Mouse (Mus musculus): ENCODE measurements around the gene Cacng3.

DNA sequence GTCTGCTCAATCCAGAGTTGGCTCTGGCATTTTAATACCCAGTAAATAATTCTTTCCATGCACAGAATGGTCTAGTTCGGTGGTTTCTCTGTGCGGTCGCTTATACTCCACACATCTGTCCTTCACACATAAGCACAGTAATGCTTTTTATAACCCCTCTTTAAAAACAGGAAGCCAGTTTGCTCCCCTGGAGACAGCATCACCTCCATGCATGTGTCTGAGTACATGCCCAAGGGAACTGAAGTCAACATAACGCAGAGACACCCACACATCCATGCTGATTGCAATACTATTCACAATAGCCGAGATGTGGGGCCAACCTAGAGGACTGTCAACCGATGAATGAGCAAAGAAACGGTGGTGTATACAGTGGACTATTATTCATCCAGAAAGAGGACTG is 147.3 kb downstream of the Cacng3 start:
- TF ChIP-seq TAL1 (IDR thresholded peaks at IDR 0.05; ENCODE audit: low read length) (no peak), GATA1 (IDR thresholded peaks at IDR 0.05; ENCODE audit: low read length) (no peak)

Measured in erythroblast, embryonic 14.5 days (primary cell).